Mouse (Mus musculus) heart, postnatal 0 days (tissue): Measurements from ENCODE around the gene H3f3b. TPM values are rescaled to one million over a fixed set of nuclear protein-coding genes. Genes with fewer than 3 reads are reported as not detected.

Experiments used
- ATAC-seq: fragments of 200-750 bp; cut with Nextera tagmentation; 2 replicates; pipeline ENCODE4 v1.8.0; 2017; ENCODE audit warnings: low read depth, moderate number of reproducible peaks, moderate library complexity; ENCODE audit not compliant: insufficient read depth
- DNase-seq: peaks from one replicate; pipeline ENCODE4 v3.0.0-alpha.2; 2016; ENCODE audit warnings: low spot score
- H3K27ac ChIP-seq: fragments of 300-500 bp; sonication (generic); 2 replicates; pipeline ENCODE4 v1.5.1; 2014; ENCODE audit warnings: low read depth, mild to moderate bottlenecking
- H3K27me3 ChIP-seq: fragments of 300-500 bp; sonication (generic); 2 replicates; pipeline ENCODE4 v1.6.1; 2014; ENCODE audit warnings: low read length, mixed read lengths; ENCODE audit not compliant: control insufficient read depth, insufficient read depth
- H3K36me3 ChIP-seq: fragments of 300-500 bp; sonication (generic); replicated peaks from 2 replicates; pipeline ENCODE4 v1.6.1; 2014; ENCODE audit warnings: low read length, mixed read lengths; ENCODE audit not compliant: control insufficient read depth, insufficient read depth
- H3K4me1 ChIP-seq: fragments of 300-500 bp; sonication (generic); 2 replicates; pipeline ENCODE4 v1.6.1; 2014; ENCODE audit warnings: antibody characterized with exemption; ENCODE audit not compliant: control insufficient read depth, insufficient read depth
- H3K4me2 ChIP-seq: fragments of 300-500 bp; sonication (generic); 2 replicates; pipeline ENCODE4 v1.6.1; 2014; ENCODE audit warnings: low read depth, mild to moderate bottlenecking, low read length, moderate library complexity
- H3K4me3 ChIP-seq: fragments of 300-500 bp; sonication (generic); 2 replicates; pipeline ENCODE4 v1.5.1; 2014; ENCODE audit warnings: low read depth, low read length
- H3K9ac ChIP-seq: fragments of 300-500 bp; sonication (generic); replicated peaks from 2 replicates; pipeline ENCODE4 v1.6.1; 2014; ENCODE audit warnings: low read depth, low read length, mixed read lengths
- H3K9me3 ChIP-seq: fragments of 300-500 bp; sonication (generic); replicated peaks from 2 replicates; pipeline ENCODE4 v1.6.1; 2016; ENCODE audit warnings: low read length; ENCODE audit not compliant: control insufficient read depth
- CTCF ChIP-seq: IDR thresholded peaks from 2 replicates; pipeline ENCODE4 v1.5.1; 2016; ENCODE audit warnings: antibody characterized with exemption, control low read depth, low read depth
- EP300 ChIP-seq: IDR thresholded peaks from 2 replicates; pipeline ENCODE4 v1.6.1; 2016; ENCODE audit warnings: antibody characterized with exemption, low read depth
- WGBS: fragments of 180-500 bp; shearing (Covaris S2); extraction: QIAGEN DNeasy Blood & Tissue Kit; methylation state at CpG from one replicate; pipeline ENCODE4 v1.1.7; 2014; 5-methylcytosine and 5-hydroxymethylcytosine counted together
- polyA plus RNA-seq: library from polyadenylated mRNA; unstranded; fragments of >200 nt; fragmentation: Nextera tagmentation; extraction: Ambion mirVana; gene quantifications from 2 replicates; pipeline ENCODE4 v1.2.1, GENCODE M21; 2015
- total RNA-seq: library from RNA; depleted of rRNA; stranded (reverse); fragments of >200 nt; gene quantifications from 2 replicates; pipeline ENCODE4 v1.2.3, GENCODE M21; 2014; ENCODE audit warnings: low replicate concordance

The H3f3b gene
- total and polyA plus RNA-seq, 2 experiments from 2014 or later, result 365 to 561 TPM

GRCm38 (mm10) chr11:116005701-116006419, 21.9 kb downstream of the H3f3b start:
- Histone ChIP-seq H3K36me3 (peaks cover 22% of the 10 kb centered on the region), H3K9me3 (no peaks in the 10 kb centered on the region), H3K4me2 (peak overlapping the region; percentile 73), H3K9ac (no peak overlapping the region), H3K27me3 (no peaks in the 10 kb centered on the region), H3K27ac (peak overlapping the region; percentile 63; the same call in 1 of the 2 replicates), H3K4me3 (peak overlapping the region; percentile 41; the same call in 1 of the 2 replicates), H3K4me1 (0 out of 2 replicates have a peak, but pooled peaks cover 11% of the 10 kb centered on the region)
- DNase-seq (no peak), ATAC-seq (no peak)
- TF ChIP-seq CTCF (no peak), EP300 (no peak)
- WGBS, result 80% methylated on average over 9 of the region's 9 CpGs

DNA sequence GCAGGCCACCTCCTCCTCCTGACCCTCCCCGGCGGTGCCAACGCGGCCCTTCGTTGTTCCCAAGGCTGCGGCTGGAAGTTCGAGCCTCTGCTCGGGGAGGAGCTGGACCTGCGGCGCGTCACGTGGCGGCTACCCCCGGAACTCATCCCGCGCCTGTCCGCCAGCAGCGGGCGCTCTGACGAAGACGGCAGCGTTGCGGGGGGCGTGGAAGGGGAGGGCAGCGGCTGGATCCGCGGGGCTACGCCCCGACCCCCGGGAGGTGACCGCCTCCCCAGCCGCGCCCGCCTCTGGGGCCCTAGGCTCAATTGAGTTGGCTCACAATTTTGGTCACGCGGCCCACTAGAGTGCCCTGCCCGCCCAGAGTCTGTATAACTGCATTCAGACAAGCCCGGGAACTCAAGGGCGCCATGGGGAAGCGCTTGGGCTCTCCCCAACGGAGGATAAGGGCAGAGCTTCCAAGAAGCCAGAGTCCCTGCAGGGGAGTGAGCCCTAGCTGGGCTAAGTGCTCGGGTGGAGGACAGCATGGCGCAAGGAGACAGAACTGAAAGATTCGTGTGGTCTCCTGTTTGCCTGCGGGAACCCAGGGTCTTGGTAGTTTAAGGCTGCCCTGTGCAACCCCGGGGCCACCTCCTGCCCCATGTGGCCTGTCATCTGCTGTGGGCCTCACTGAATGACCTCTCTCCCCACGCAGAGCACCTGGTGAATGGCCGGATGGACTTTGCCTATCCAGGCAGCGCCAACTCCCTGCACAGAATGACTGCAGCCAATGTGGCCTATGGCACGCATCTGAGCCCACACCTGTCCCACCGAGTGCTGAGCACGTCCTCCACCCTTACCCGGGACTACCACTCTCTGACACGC, 22.7 kb downstream of the H3f3b start:
- Histone ChIP-seq H3K9ac (peak overlapping the region; percentile 46), H3K9me3 (no peaks in the 10 kb centered on the region), H3K27ac (peak overlapping the region; percentile 63), H3K4me2 (peak overlapping the region; percentile 73), H3K4me3 (peak overlapping the region; percentile 41), H3K4me1 (0 out of 2 replicates have a peak, but pooled peaks cover 11% of the 10 kb centered on the region), H3K27me3 (peaks cover 5% of the 10 kb centered on the region; the same call in 1 of the 2 replicates), H3K36me3 (peaks cover 18% of the 10 kb centered on the region)
- ATAC-seq (peak; percentile 79), DNase-seq (peak; percentile 81)
- 5% methylated on average over 51 of the region's 54 CpGs for WGBS
- TF ChIP-seq CTCF, result peak; percentile 60
- TF ChIP-seq EP300, result no peak

DNA sequence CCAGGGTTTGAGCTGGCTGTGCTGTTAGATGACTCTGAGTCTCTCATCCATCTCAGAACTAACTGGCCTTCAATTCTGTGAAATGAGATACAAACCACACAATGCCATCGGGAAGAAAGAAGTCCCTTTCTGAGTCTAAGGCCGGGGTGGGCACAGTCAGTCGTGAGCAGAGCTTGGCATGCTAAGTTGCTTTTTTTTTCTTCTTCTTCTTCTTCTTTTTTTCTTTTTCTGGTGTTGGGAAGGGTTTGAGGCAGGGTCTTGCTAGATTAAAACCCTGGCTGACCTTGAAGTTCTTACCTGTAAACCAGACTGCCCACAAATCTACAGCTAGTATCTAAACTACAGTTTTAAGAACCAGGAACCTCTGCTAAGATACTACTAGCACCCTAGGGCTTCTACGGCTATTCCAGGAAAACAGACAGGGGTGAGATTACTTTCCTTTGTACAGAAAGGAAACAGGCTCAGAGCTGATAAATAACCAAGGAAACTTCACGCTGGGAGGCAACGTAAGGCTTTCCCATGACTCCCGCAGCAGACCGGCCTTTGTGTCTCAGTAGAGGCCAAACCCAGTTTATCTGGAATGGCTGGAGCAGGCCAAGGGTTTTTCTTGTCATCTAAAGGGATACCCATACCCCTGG, 23.5 kb downstream of the H3f3b start:
- WGBS, result 25% methylated on average over 8 of the region's 8 CpGs
- peak; percentile 6 for ATAC-seq
- peak overlapping the region; percentile 46; the same call in 1 of the 2 replicates for H3K9ac ChIP-seq

GRCm38 (mm10) chr11:116002894-116003293, 24.9 kb downstream of the H3f3b start:
- peaks cover 8% of the 10 kb centered on the region; the same call in 1 of the 2 replicates for H3K27me3 ChIP-seq
- H3K9ac ChIP-seq, result no peak overlapping the region
- H3K9me3 ChIP-seq, result no peaks in the 10 kb centered on the region
- no peak overlapping the region for H3K27ac ChIP-seq
- H3K4me3 ChIP-seq, result no peak overlapping the region
- no peaks in the 10 kb centered on the region for H3K36me3 ChIP-seq
- H3K4me2 ChIP-seq, result no peak overlapping the region
- no peak for TF ChIP-seq EP300
- no peak for TF ChIP-seq CTCF
- 0 out of 2 replicates have a peak, but pooled peaks cover 11% of the 10 kb centered on the region for H3K4me1 ChIP-seq
- DNase-seq (no peak), ATAC-seq (no peak)
- 80% methylated on average over 3 of the region's 3 CpGs for WGBS

More for the DNA sequence above, 23.5 kb downstream of the H3f3b start:
- Histone ChIP-seq H3K36me3 (peaks cover 11% of the 10 kb centered on the region), H3K4me3 (peak overlapping the region; percentile 41), H3K27ac (peak overlapping the region; percentile 63), H3K27me3 (peaks cover 8% of the 10 kb centered on the region; the same call in 1 of the 2 replicates), H3K9me3 (no peaks in the 10 kb centered on the region), H3K4me2 (peak overlapping the region; percentile 73), H3K4me1 (0 out of 2 replicates have a peak, but pooled peaks cover 11% of the 10 kb centered on the region)
- TF ChIP-seq EP300, result peak; percentile 58; the same call in 1 of the 2 replicates
- no peak for TF ChIP-seq CTCF
- DNase-seq, result peak; percentile 32

DNA sequence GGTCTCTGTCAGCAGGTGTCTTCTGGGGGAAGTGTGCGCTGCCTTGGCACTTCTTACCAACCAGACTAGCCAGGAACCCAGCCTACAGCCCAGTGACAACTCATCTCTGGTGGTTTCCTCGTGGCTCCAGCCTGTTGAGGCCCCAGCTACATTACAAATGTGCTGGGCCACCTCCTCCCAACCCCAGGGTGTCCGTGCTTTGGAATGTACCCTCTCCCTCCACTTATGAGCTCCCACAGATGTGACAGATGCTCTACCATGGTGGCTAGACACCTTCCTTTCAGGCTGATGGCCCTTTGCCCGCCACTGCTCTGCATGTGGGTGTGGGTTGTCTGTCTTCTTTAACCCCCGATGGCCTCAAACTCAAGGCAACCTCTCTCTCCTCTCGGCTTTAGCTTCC, 26.0 kb downstream of the H3f3b start:
- Histone ChIP-seq H3K4me3 (no peak overlapping the region), H3K27me3 (peaks cover 8% of the 10 kb centered on the region; the same call in 1 of the 2 replicates), H3K36me3 (no peaks in the 10 kb centered on the region), H3K4me2 (no peak overlapping the region), H3K27ac (no peak overlapping the region), H3K9me3 (no peaks in the 10 kb centered on the region), H3K9ac (no peak overlapping the region), H3K4me1 (0 out of 2 replicates have a peak, but pooled peaks cover 11% of the 10 kb centered on the region)
- TF ChIP-seq EP300 (no peak), CTCF (no peak)
- 64% methylated on average over 6 of the region's 6 CpGs for WGBS
- no peak for DNase-seq
- no peak for ATAC-seq
